Mouse (Mus musculus): Measurements from ENCODE around the gene Hist1h1c. TPM values are rescaled to one million over a fixed set of nuclear protein-coding genes. Genes with fewer than 3 reads are reported as not detected.

Hist1h1c gene
- polyA plus RNA-seq, 1 experiment, result 49.1 TPM

Other genes starting within 250 kb of the Hist1h1c start
- gene Btn2a2, start 250.0 kb upstream of the Hist1h1c start, polyA plus RNA-seq (2012; rRNA removed; ENCODE audit: low replicate concordance), result not detected in 2 replicates
- 12.7 and 22.9 TPM in 2 replicates for gene Hist1h4h, start 207.8 kb upstream of the Hist1h1c start, polyA plus RNA-seq (2012; rRNA removed; ENCODE audit: low replicate concordance)
- 782 and 1,968 TPM in 2 replicates for gene Hist1h2af, start 204.9 kb upstream of the Hist1h1c start, polyA plus RNA-seq (2012; rRNA removed; ENCODE audit: low replicate concordance)
- 41.4 and 47.8 TPM in 2 replicates for gene Hist1h3g, start 203.4 kb upstream of the Hist1h1c start, polyA plus RNA-seq (2012; rRNA removed; ENCODE audit: low replicate concordance)
- 3.4 and 4.2 TPM in 2 replicates for gene Hist1h2bh, start 195.4 kb upstream of the Hist1h1c start, polyA plus RNA-seq (2012; rRNA removed; ENCODE audit: low replicate concordance)
- 12.4 and 14.5 TPM in 2 replicates for gene Hist1h3f, start 194.8 kb upstream of the Hist1h1c start, polyA plus RNA-seq (2012; rRNA removed; ENCODE audit: low replicate concordance)
- 6.2 and 12.0 TPM in 2 replicates for gene Hist1h4f, start 187.2 kb upstream of the Hist1h1c start, polyA plus RNA-seq (2012; rRNA removed; ENCODE audit: low replicate concordance)
- gene Hist1h1d, start 185.5 kb upstream of the Hist1h1c start, polyA plus RNA-seq (2012; rRNA removed; ENCODE audit: low replicate concordance), result 0.11 and 0.13 TPM in 2 replicates
- 34.6 and 43.8 TPM in 2 replicates for gene Hist1h3e, start 176.4 kb upstream of the Hist1h1c start, polyA plus RNA-seq (2012; rRNA removed; ENCODE audit: low replicate concordance)
- gene Hist1h2ae, start 167.6 kb upstream of the Hist1h1c start, polyA plus RNA-seq (2012; rRNA removed; ENCODE audit: low replicate concordance), result 11.9 and 48.7 TPM in 2 replicates
- 29.6 and 41.4 TPM in 2 replicates for gene Hist1h2bg, start 167.4 kb upstream of the Hist1h1c start, polyA plus RNA-seq (2012; rRNA removed; ENCODE audit: low replicate concordance)
- 13.2 and 22.0 TPM in 2 replicates for gene Hist1h2bf, start 164.6 kb upstream of the Hist1h1c start, polyA plus RNA-seq (2012; rRNA removed; ENCODE audit: low replicate concordance)
- gene Hist1h2ad, start 164.4 kb upstream of the Hist1h1c start, polyA plus RNA-seq (2012; rRNA removed; ENCODE audit: low replicate concordance), result 3.7 and 15.3 TPM in 2 replicates
- 13.1 and 33.1 TPM in 2 replicates for gene Hist1h3d, start 163.0 kb upstream of the Hist1h1c start, polyA plus RNA-seq (2012; rRNA removed; ENCODE audit: low replicate concordance)
- gene Hist1h4d, start 157.2 kb upstream of the Hist1h1c start, polyA plus RNA-seq (2012; rRNA removed; ENCODE audit: low replicate concordance), result 7.5 and 12.3 TPM in 2 replicates
- gene Hist1h2be, start 117.7 kb upstream of the Hist1h1c start, polyA plus RNA-seq (2012; rRNA removed; ENCODE audit: low replicate concordance), result 1.4 and 1.6 TPM in 2 replicates
- gene Hist1h1e, start 116.2 kb upstream of the Hist1h1c start, polyA plus RNA-seq (2012; rRNA removed; ENCODE audit: low replicate concordance), result 2.3 and 2.7 TPM in 2 replicates
- gene Hist1h2ac, start 54.9 kb upstream of the Hist1h1c start, polyA plus RNA-seq (2012; rRNA removed; ENCODE audit: low replicate concordance), result 1.3 and 5.1 TPM in 2 replicates
- gene Hist1h2bc, start 54.6 kb upstream of the Hist1h1c start, polyA plus RNA-seq (2012; rRNA removed; ENCODE audit: low replicate concordance), result 151 and 487 TPM in 2 replicates
- not detected in 2 replicates for gene Hist1h1t, start 43.0 kb upstream of the Hist1h1c start, polyA plus RNA-seq (2012; rRNA removed; ENCODE audit: low replicate concordance)
- 4.4 and 18.3 TPM in 2 replicates for gene Hist1h4c, start 40.4 kb upstream of the Hist1h1c start, polyA plus RNA-seq (2012; rRNA removed; ENCODE audit: low replicate concordance)
- gene Hfe, start 28.0 kb upstream of the Hist1h1c start, polyA plus RNA-seq (2012; rRNA removed; ENCODE audit: low replicate concordance), result 5.9 and 6.9 TPM in 2 replicates
- gene Hist1h3c, start 6.8 kb downstream of the Hist1h1c start, polyA plus RNA-seq (2012; rRNA removed; ENCODE audit: low replicate concordance), result 35.9 and 40.8 TPM in 2 replicates
- gene Hist1h2bb, start 7.9 kb downstream of the Hist1h1c start, polyA plus RNA-seq (2012; rRNA removed; ENCODE audit: low replicate concordance), result 18.7 and 20.8 TPM in 2 replicates
- 22.8 and 64.3 TPM in 2 replicates for gene Hist1h2ab, start 12.3 kb downstream of the Hist1h1c start, polyA plus RNA-seq (2012; rRNA removed; ENCODE audit: low replicate concordance)
- gene Hist1h3b, start 13.5 kb downstream of the Hist1h1c start, polyA plus RNA-seq (2012; rRNA removed; ENCODE audit: low replicate concordance), result 30.7 and 39.7 TPM in 2 replicates
- 9.6 and 14.6 TPM in 2 replicates for gene Hist1h4b, start 18.2 kb downstream of the Hist1h1c start, polyA plus RNA-seq (2012; rRNA removed; ENCODE audit: low replicate concordance)
- gene Hist1h4a, start 22.4 kb downstream of the Hist1h1c start, polyA plus RNA-seq (2012; rRNA removed; ENCODE audit: low replicate concordance), result 6.3 and 13.5 TPM in 2 replicates
- 21.3 and 31.3 TPM in 2 replicates for gene Hist1h3a, start 23.6 kb downstream of the Hist1h1c start, polyA plus RNA-seq (2012; rRNA removed; ENCODE audit: low replicate concordance)
- 0.74 and 1.2 TPM in 2 replicates for gene Hist1h1a, start 24.9 kb downstream of the Hist1h1c start, polyA plus RNA-seq (2012; rRNA removed; ENCODE audit: low replicate concordance)
- gene Trim38, start 31.1 kb downstream of the Hist1h1c start, polyA plus RNA-seq (2012; rRNA removed; ENCODE audit: low replicate concordance), result 0.71 and 3.3 TPM in 2 replicates
- 0.06 TPM in 1 of 2 replicates, not detected in the other for gene Slc17a2, start 68.2 kb downstream of the Hist1h1c start, polyA plus RNA-seq (2012; rRNA removed; ENCODE audit: low replicate concordance)
- gene Slc17a3, start 100.6 kb downstream of the Hist1h1c start, polyA plus RNA-seq (2012; rRNA removed; ENCODE audit: low replicate concordance), result not detected in 2 replicates
- not detected in 2 replicates for gene Slc17a1, start 128.9 kb downstream of the Hist1h1c start, polyA plus RNA-seq (2012; rRNA removed; ENCODE audit: low replicate concordance)
- gene Slc17a4, start 176.2 kb downstream of the Hist1h1c start, polyA plus RNA-seq (2012; rRNA removed; ENCODE audit: low replicate concordance), result 8.6 and 29.0 TPM in 2 replicates
- gene Hist1h2ba, start 195.3 kb downstream of the Hist1h1c start, polyA plus RNA-seq (2012; rRNA removed; ENCODE audit: low replicate concordance), result not detected in 2 replicates
- gene Hist1h2aa, start 195.7 kb downstream of the Hist1h1c start, polyA plus RNA-seq (2012; rRNA removed; ENCODE audit: low replicate concordance), result not detected in 2 replicates

All from duodenum, adult 2 months (tissue).